Mouse (Mus musculus) hindbrain, embryonic 12.5 days (tissue): Measurements from ENCODE around the gene Gpatch4. TPM values are rescaled to one million over a fixed set of nuclear protein-coding genes. Genes with fewer than 3 reads are reported as not detected.

Experiments used
- ATAC-seq: fragments of 200-750 bp; cut with Nextera tagmentation; 2 replicates; pipeline ENCODE4 v1.8.0; 2017; ENCODE audit warnings: moderate TSS enrichment; ENCODE audit not compliant: low FRiP score
- H3K27ac ChIP-seq: fragments of 300-500 bp; sonication (generic); 2 replicates; pipeline ENCODE4 v1.5.1; 2016; ENCODE audit warnings: mild to moderate bottlenecking
- H3K27me3 ChIP-seq: fragments of 300-500 bp; sonication (generic); 2 replicates; pipeline ENCODE4 v1.6.1; 2016; ENCODE audit warnings: mild to moderate bottlenecking
- H3K36me3 ChIP-seq: fragments of 300-500 bp; sonication (generic); 2 replicates; pipeline ENCODE4 v1.6.1; 2016; ENCODE audit warnings: mild to moderate bottlenecking
- H3K4me1 ChIP-seq: fragments of 300-500 bp; sonication (generic); 2 replicates; pipeline ENCODE4 v1.6.1; 2016
- H3K4me2 ChIP-seq: fragments of 300-500 bp; sonication (generic); replicated peaks from 2 replicates; pipeline ENCODE4 v1.6.1; 2016; ENCODE audit warnings: mild to moderate bottlenecking
- H3K4me3 ChIP-seq: fragments of 300-500 bp; sonication (generic); 2 replicates; pipeline ENCODE4 v1.5.1; 2016; ENCODE audit warnings: mild to moderate bottlenecking
- H3K9ac ChIP-seq: fragments of 300-500 bp; sonication (generic); 2 replicates; pipeline ENCODE4 v1.6.1; 2016; ENCODE audit warnings: mild to moderate bottlenecking, moderate library complexity
- H3K9me3 ChIP-seq: fragments of 300-500 bp; sonication (generic); replicated peaks from 2 replicates; pipeline ENCODE4 v1.6.1; 2016; ENCODE audit warnings: mild to moderate bottlenecking
- WGBS: fragments of 180-500 bp; shearing (Covaris S2); methylation state at CpG from one replicate; pipeline ENCODE4 v1.1.7; 2016; 5-methylcytosine and 5-hydroxymethylcytosine counted together
- polyA plus RNA-seq: library from polyadenylated mRNA; unstranded; fragments of >200 nt; fragmentation: Nextera tagmentation; extraction: Ambion mirVana; gene quantifications from 2 replicates; pipeline ENCODE4 v1.2.1, GENCODE M21; 2016

Gpatch4 gene
- polyA plus RNA-seq, 1 experiment from 2014 or later: 28.0 TPM

- Histone ChIP-seq H3K4me1 (no peaks in the 10 kb centered on the region), H3K36me3 (peaks cover 48% of the 10 kb centered on the region), H3K4me3 (no peak overlapping the region), H3K27ac (no peak overlapping the region), H3K9ac (no peak overlapping the region), H3K4me2 (no peak overlapping the region), H3K9me3 (no peaks in the 10 kb centered on the region), H3K27me3 (no peaks in the 10 kb centered on the region)
- ATAC-seq: no peak
- 87% methylated on average over 3 of the region's 3 CpGs for WGBS
Measured at GRCm38 (mm10) chr3:88049532-88049931, 6.6 kb downstream of the Gpatch4 start.

GRCm38 (mm10) chr3:88057030-88057429 is 14.1 kb downstream of the Gpatch4 start:
- H3K27me3 ChIP-seq: no peaks in the 10 kb centered on the region
- peak overlapping the region; percentile 83 for H3K4me2 ChIP-seq
- no peak overlapping the region for H3K27ac ChIP-seq
- 89% methylated on average over 6 of the region's 6 CpGs for WGBS
- H3K4me1 ChIP-seq: peaks cover 14% of the 10 kb centered on the region
- H3K36me3 ChIP-seq: peaks cover 46% of the 10 kb centered on the region
- H3K9me3 ChIP-seq: no peaks in the 10 kb centered on the region
- no peak for ATAC-seq
- H3K9ac ChIP-seq: no peak overlapping the region; the same call in 1 of the 2 replicates
- peak overlapping the region; percentile 56; the same call in 1 of the 2 replicates for H3K4me3 ChIP-seq

- H3K9me3 ChIP-seq: no peaks in the 10 kb centered on the region
- peak within 1 kb of the TSS; percentile 56 for H3K4me3 ChIP-seq
- H3K36me3 ChIP-seq: peaks cover 35% of the 10 kb centered on the region
- H3K4me2 ChIP-seq: peak within 1 kb of the TSS; percentile 83
- no peaks in the 10 kb centered on the region for H3K27me3 ChIP-seq
- peak; percentile 95 for ATAC-seq
- peak within 1 kb of the TSS; percentile 72 for H3K27ac ChIP-seq
- 2% methylated on average over 60 of the region's 60 CpGs for WGBS
- H3K9ac ChIP-seq: peak within 1 kb of the TSS; percentile 75
- H3K4me1 ChIP-seq: peaks cover 14% of the 10 kb centered on the region
Measured at GRCm38 (mm10) chr3:88057902-88058696, 15.2 kb downstream of the Gpatch4 start, which contains the start of gene Naxe. TSS of gene Naxe (minus strand) at chr3:88058495.

- Histone ChIP-seq H3K4me1 (no peaks in the 10 kb centered on the region; the same call in 1 of the 2 replicates), H3K27ac (no peak overlapping the region), H3K4me3 (no peak overlapping the region), H3K9ac (no peak overlapping the region), H3K4me2 (no peak overlapping the region), H3K36me3 (no peaks in the 10 kb centered on the region), H3K27me3 (peaks cover 9% of the 10 kb centered on the region), H3K9me3 (0 out of 2 replicates have a peak, but pooled peaks cover 3% of the 10 kb centered on the region)
- ATAC-seq: no peak
- 51% methylated on average over 2 of the region's 2 CpGs for WGBS
Measured at GRCm38 (mm10) chr3:88068386-88068785, 25.5 kb downstream of the Gpatch4 start.

- H3K9me3 ChIP-seq: no peaks in the 10 kb centered on the region
- no peak overlapping the region for H3K4me3 ChIP-seq
- H3K9ac ChIP-seq: no peak overlapping the region
- peaks cover 9% of the 10 kb centered on the region for H3K27me3 ChIP-seq
- 5% methylated on average over 5 of the region's 5 CpGs for WGBS
- no peaks in the 10 kb centered on the region; the same call in 1 of the 2 replicates for H3K4me1 ChIP-seq
- H3K36me3 ChIP-seq: no peaks in the 10 kb centered on the region
- no peak overlapping the region for H3K4me2 ChIP-seq
- peak; percentile 35; the same call in 1 of the 2 replicates for ATAC-seq
- H3K27ac ChIP-seq: no peak overlapping the region
Measured at GRCm38 (mm10) chr3:88071783-88072182, 28.9 kb downstream of the Gpatch4 start.

GRCm38 (mm10) chr3:88073631-88074030 is 30.7 kb downstream of the Gpatch4 start:
- Histone ChIP-seq H3K4me3 (no peak overlapping the region), H3K36me3 (no peaks in the 10 kb centered on the region), H3K9ac (no peak overlapping the region), H3K4me1 (no peaks in the 10 kb centered on the region), H3K27me3 (peaks cover 12% of the 10 kb centered on the region), H3K9me3 (no peaks in the 10 kb centered on the region), H3K4me2 (no peak overlapping the region), H3K27ac (no peak overlapping the region)
- 65% methylated on average over 2 of the region's 2 CpGs for WGBS
- no peak for ATAC-seq

GRCm38 (mm10) chr3:88074351-88074750 is 31.4 kb downstream of the Gpatch4 start:
- no peak overlapping the region for H3K27ac ChIP-seq
- peaks cover 12% of the 10 kb centered on the region for H3K27me3 ChIP-seq
- H3K4me1 ChIP-seq: no peaks in the 10 kb centered on the region
- H3K9me3 ChIP-seq: no peaks in the 10 kb centered on the region
- no peak overlapping the region for H3K9ac ChIP-seq
- no peaks in the 10 kb centered on the region for H3K36me3 ChIP-seq
- ATAC-seq: no peak
- no peak overlapping the region for H3K4me3 ChIP-seq
- H3K4me2 ChIP-seq: no peak overlapping the region
- 75% methylated on average over 2 of the region's 2 CpGs for WGBS

- no peak for ATAC-seq
- no peak overlapping the region for H3K4me3 ChIP-seq
- peaks cover 12% of the 10 kb centered on the region for H3K27me3 ChIP-seq
- H3K4me1 ChIP-seq: no peaks in the 10 kb centered on the region
- no peak overlapping the region for H3K9ac ChIP-seq
- 80% methylated on average over 8 of the region's 8 CpGs for WGBS
- H3K27ac ChIP-seq: no peak overlapping the region
- H3K9me3 ChIP-seq: no peaks in the 10 kb centered on the region
- H3K4me2 ChIP-seq: no peak overlapping the region
- H3K36me3 ChIP-seq: no peaks in the 10 kb centered on the region
Measured at GRCm38 (mm10) chr3:88074766-88075165, 31.9 kb downstream of the Gpatch4 start.

- WGBS: 45% methylated on average over 8 of the region's 8 CpGs
- Histone ChIP-seq H3K36me3 (no peaks in the 10 kb centered on the region), H3K4me1 (peaks cover 5% of the 10 kb centered on the region), H3K27me3 (0 out of 2 replicates have a peak, but pooled peaks cover 3% of the 10 kb centered on the region), H3K9me3 (no peaks in the 10 kb centered on the region), H3K9ac (no peak overlapping the region), H3K27ac (no peak overlapping the region), H3K4me2 (no peak overlapping the region), H3K4me3 (no peak overlapping the region)
- ATAC-seq: no peak
Measured at GRCm38 (mm10) chr3:88077441-88077840, 34.5 kb downstream of the Gpatch4 start.

- Histone ChIP-seq H3K4me1 (peaks cover 13% of the 10 kb centered on the region), H3K27ac (no peak within 1 kb of the TSS), H3K4me2 (no peak within 1 kb of the TSS), H3K4me3 (no peak within 1 kb of the TSS), H3K9ac (no peak within 1 kb of the TSS), H3K36me3 (no peaks in the 10 kb centered on the region), H3K27me3 (0 out of 2 replicates have a peak, but pooled peaks cover 3% of the 10 kb centered on the region), H3K9me3 (no peaks in the 10 kb centered on the region)
- 77% methylated on average over 4 of the region's 4 CpGs for WGBS
- no peak for ATAC-seq
Measured at GRCm38 (mm10) chr3:88078204-88078603, 35.3 kb downstream of the Gpatch4 start, which contains the start of gene Ttc24. TSS of gene Ttc24 (minus strand) at chr3:88078304.

GRCm38 (mm10) chr3:88081345-88082223 is 38.7 kb downstream of the Gpatch4 start, which contains the start of gene Iqgap3:
TSS of gene Iqgap3 (plus strand) at chr3:88081971.
- ATAC-seq: peak; percentile 90
- H3K27me3 ChIP-seq: 0 out of 2 replicates have a peak, but pooled peaks cover 3% of the 10 kb centered on the region
- 20% methylated on average over 33 of the region's 33 CpGs for WGBS

GRCm38 (mm10) chr3:88082224-88082618 is 39.3 kb downstream of the Gpatch4 start:
- peak overlapping the region; percentile 82 for H3K4me2 ChIP-seq
- H3K36me3 ChIP-seq: peaks cover 3% of the 10 kb centered on the region; the same call in 1 of the 2 replicates
- peaks cover 13% of the 10 kb centered on the region for H3K4me1 ChIP-seq
- H3K9me3 ChIP-seq: no peaks in the 10 kb centered on the region
- ATAC-seq: no peak
- WGBS: 2% methylated on average over 13 of the region's 13 CpGs
- peak overlapping the region; percentile 50 for H3K4me3 ChIP-seq
- H3K27ac ChIP-seq: no peak overlapping the region
- 0 out of 2 replicates have a peak, but pooled peaks cover 3% of the 10 kb centered on the region for H3K27me3 ChIP-seq
- H3K9ac ChIP-seq: peak overlapping the region; percentile 58

More at GRCm38 (mm10) chr3:88081345-88082223, 38.7 kb downstream of the Gpatch4 start, which contains the start of gene Iqgap3:
- peaks cover 13% of the 10 kb centered on the region for H3K4me1 ChIP-seq
- H3K4me2 ChIP-seq: peak within 1 kb of the TSS; percentile 82
- peak within 1 kb of the TSS; percentile 58 for H3K9ac ChIP-seq
- H3K9me3 ChIP-seq: no peaks in the 10 kb centered on the region
- H3K4me3 ChIP-seq: peak within 1 kb of the TSS; percentile 50
- H3K36me3 ChIP-seq: peaks cover 3% of the 10 kb centered on the region; the same call in 1 of the 2 replicates
- peak within 1 kb of the TSS; percentile 40; the same call in 1 of the 2 replicates for H3K27ac ChIP-seq
